Mouse (Mus musculus) heart, embryonic 16.5 days (tissue): Measurements from ENCODE around the gene Glp2r. TPM values are rescaled to one million over a fixed set of nuclear protein-coding genes. Genes with fewer than 3 reads are reported as not detected.

Source experiments
- ATAC-seq: fragments of 200-750 bp; cut with Nextera tagmentation; replicated peaks from 2 replicates; pipeline ENCODE4 v1.8.0; 2017; ENCODE audit warnings: moderate number of reproducible peaks; ENCODE audit not compliant: insufficient read depth, low FRiP score; ENCODE audit errors: extremely low read depth
- H3K27ac ChIP-seq: fragments of 300-500 bp; sonication (generic); 2 replicates; pipeline ENCODE4 v1.5.1; 2014; ENCODE audit warnings: mild to moderate bottlenecking, low read length, control low read depth, moderate library complexity
- H3K27me3 ChIP-seq: fragments of 300-500 bp; sonication (generic); 2 replicates; pipeline ENCODE4 v1.6.1; 2014; ENCODE audit warnings: low read length, mixed read lengths; ENCODE audit not compliant: control insufficient read depth, insufficient read depth
- H3K36me3 ChIP-seq: fragments of 300-500 bp; sonication (generic); 2 replicates; pipeline ENCODE4 v1.6.1; 2014; ENCODE audit not compliant: control insufficient read depth, insufficient read depth
- H3K4me1 ChIP-seq: fragments of 300-500 bp; sonication (generic); 2 replicates; pipeline ENCODE4 v1.6.1; 2014; ENCODE audit warnings: low read length, mixed read lengths; ENCODE audit not compliant: control insufficient read depth, insufficient read depth
- H3K4me2 ChIP-seq: fragments of 300-500 bp; sonication (generic); 2 replicates; pipeline ENCODE4 v1.6.1; 2014; ENCODE audit warnings: low read depth, mild to moderate bottlenecking, control low read depth, low read length
- H3K4me3 ChIP-seq: fragments of 300-500 bp; sonication (generic); 2 replicates; pipeline ENCODE4 v1.5.1; 2014; ENCODE audit warnings: mild to moderate bottlenecking, control low read depth, low read length
- H3K9ac ChIP-seq: fragments of 300-500 bp; sonication (generic); 2 replicates; pipeline ENCODE4 v1.6.1; 2014; ENCODE audit warnings: low read length, control low read depth
- H3K9me3 ChIP-seq: fragments of 300-500 bp; sonication (generic); replicated peaks from 2 replicates; pipeline ENCODE4 v1.6.1; 2016; ENCODE audit warnings: low read length; ENCODE audit not compliant: control insufficient read depth
- WGBS: fragments of 180-500 bp; shearing (Covaris S2); extraction: QIAGEN DNeasy Blood & Tissue Kit; methylation state at CpG from one replicate; pipeline ENCODE4 v1.1.7; 2014; 5-methylcytosine and 5-hydroxymethylcytosine counted together
- polyA plus RNA-seq: library from polyadenylated mRNA; unstranded; fragments of >200 nt; fragmentation: Nextera tagmentation; extraction: Ambion mirVana; gene quantifications from 2 replicates; pipeline ENCODE4 v1.2.1, GENCODE M21; 2015

Gene Glp2r
- polyA plus RNA-seq, 1 experiment from 2014 or later, result 0.07 TPM

DNA sequence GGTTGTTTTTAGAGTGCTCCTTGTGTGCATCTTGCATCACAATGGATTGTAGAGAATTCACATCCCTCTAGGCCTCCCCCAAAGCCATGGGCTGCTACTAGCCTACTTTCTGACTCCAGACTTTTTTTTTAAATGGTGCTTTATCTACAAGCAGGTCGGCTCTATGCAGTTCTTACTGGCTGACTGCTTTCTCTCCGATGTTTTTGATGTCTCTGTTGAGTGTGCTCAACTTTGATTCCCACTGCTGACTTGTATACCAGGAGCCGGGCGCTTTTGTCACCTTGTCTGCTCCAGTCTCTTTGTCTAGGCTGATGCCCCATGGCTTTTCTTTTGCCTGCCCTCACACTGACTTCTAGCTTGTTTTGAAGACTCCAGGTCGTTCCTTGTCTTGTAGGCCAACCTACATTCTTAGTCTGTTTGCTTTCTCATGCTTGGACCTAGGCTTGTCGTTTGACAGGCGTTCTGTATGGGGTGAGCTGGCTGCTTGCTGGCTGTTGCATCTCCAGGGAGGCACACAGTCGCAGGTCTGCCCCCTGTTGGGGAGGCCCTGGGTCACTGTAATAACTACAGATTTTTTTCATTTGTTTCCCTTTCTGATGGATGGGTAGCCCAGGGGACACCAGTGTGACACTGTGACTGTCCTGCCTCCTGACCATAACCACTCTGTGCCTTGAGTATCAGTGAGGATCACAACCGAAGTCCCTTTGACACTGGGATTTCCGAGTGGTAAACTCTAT is 120.8 kb downstream of the Glp2r start:
- no peak for ATAC-seq
- Histone ChIP-seq H3K4me1 (peaks cover 8% of the 10 kb centered on the region), H3K4me3 (no peak overlapping the region), H3K27me3 (no peaks in the 10 kb centered on the region), H3K27ac (no peak overlapping the region), H3K9me3 (no peaks in the 10 kb centered on the region), H3K36me3 (no peaks in the 10 kb centered on the region), H3K9ac (no peak overlapping the region), H3K4me2 (no peak overlapping the region)
- 54% methylated on average over 10 of the region's 10 CpGs for WGBS

DNA sequence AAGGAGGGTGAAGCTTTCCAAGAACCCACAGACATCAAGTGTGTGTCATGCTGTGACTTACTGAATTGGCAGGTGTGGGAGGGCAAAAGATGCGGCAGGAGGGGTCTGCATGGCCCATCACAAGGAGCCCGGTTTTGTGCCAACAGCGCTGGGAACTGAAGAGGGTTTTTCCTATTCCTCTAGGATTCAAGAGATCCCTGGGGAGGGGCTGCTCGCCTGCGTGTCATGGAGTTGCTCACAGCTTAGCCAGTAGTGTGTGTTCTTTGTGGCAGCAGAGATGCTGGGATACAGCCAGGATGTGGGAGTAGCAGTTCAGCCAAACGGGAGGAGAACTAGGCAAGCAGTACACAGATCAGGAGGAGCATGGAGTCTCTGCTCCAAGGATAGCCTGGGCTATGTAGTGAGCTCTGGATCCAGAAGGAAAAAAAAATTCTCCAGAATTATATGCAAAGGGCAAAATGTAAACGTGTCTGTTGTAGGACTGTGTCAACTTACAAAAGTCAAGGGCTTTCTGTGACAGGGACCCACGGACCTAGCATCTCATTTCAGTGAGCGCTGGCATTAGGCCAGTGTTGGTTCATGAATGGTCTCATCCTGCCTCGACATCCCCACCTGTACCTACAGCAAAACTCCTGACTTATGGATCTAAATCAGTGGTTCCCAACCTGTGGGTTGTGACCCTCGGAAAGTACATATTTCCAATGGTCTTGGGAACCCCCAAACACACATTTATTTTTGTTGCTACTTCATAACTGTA is 122.1 kb downstream of the Glp2r start:
- H3K4me3 ChIP-seq, result no peak overlapping the region
- no peak overlapping the region for H3K27ac ChIP-seq
- no peaks in the 10 kb centered on the region for H3K36me3 ChIP-seq
- no peaks in the 10 kb centered on the region for H3K9me3 ChIP-seq
- H3K4me1 ChIP-seq, result peaks cover 7% of the 10 kb centered on the region
- no peak for ATAC-seq
- no peak overlapping the region for H3K9ac ChIP-seq
- no peak overlapping the region for H3K4me2 ChIP-seq
- WGBS, result 65% methylated on average over 11 of the region's 11 CpGs
- H3K27me3 ChIP-seq, result no peaks in the 10 kb centered on the region

DNA sequence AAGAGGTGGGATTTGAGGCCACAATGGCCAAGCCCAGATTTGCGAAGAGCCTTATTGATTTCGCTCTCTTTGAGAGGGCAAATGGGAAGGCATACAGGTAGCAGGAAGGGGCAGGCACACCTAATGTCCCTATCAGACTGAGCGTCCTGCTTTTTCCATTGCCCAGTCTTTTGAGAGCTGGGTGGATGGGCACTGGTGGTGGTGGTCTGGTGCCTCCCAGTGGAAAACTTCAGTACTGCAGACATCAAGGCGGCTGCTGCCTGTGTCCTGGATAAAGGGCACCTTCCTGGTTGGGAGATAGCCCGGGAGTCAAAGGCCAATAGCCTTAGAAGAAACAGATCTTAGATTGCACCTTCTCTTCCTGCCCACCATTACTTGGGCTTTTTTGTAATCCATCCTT is 123.2 kb downstream of the Glp2r start:
- Histone ChIP-seq H3K27ac (no peak overlapping the region), H3K4me2 (no peak overlapping the region), H3K4me1 (peaks cover 7% of the 10 kb centered on the region), H3K9ac (no peak overlapping the region), H3K9me3 (no peaks in the 10 kb centered on the region), H3K4me3 (no peak overlapping the region), H3K27me3 (no peaks in the 10 kb centered on the region), H3K36me3 (no peaks in the 10 kb centered on the region)
- 29% methylated on average over 5 of the region's 5 CpGs for WGBS
- 0 out of 2 replicates have a peak, but pooled peaks have one; percentile 37 for ATAC-seq

DNA sequence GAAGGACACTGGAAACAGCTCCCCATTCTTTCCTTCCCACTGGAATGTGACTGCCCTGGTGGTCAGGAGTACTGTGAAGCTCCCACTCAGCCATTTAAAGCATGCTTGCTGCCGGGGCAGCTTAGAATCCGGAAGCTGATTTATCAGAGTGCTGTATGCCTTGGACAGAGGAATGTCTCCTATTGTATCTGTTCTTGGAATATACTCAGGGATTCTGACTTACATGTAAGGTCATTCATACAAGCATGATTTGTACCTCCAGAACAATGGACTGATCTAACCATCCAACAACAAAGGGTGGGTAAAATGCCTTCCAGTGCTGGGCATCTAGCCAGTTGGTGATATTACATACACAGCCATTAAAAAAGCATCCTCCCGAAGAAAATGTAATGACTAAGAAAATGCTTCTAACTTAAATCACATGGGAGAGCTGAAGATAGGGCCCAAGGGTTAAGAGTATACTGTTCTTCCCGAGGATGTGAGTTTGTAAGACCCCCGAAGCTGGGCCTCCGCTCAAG is 126.3 kb downstream of the Glp2r start:
- no peaks in the 10 kb centered on the region for H3K4me1 ChIP-seq
- no peak overlapping the region for H3K4me3 ChIP-seq
- ATAC-seq, result no peak
- no peak overlapping the region for H3K27ac ChIP-seq
- no peaks in the 10 kb centered on the region for H3K9me3 ChIP-seq
- H3K36me3 ChIP-seq, result no peaks in the 10 kb centered on the region
- H3K9ac ChIP-seq, result no peak overlapping the region
- H3K4me2 ChIP-seq, result no peak overlapping the region
- WGBS, result 52% methylated on average over 6 of the region's 6 CpGs
- H3K27me3 ChIP-seq, result no peaks in the 10 kb centered on the region

DNA sequence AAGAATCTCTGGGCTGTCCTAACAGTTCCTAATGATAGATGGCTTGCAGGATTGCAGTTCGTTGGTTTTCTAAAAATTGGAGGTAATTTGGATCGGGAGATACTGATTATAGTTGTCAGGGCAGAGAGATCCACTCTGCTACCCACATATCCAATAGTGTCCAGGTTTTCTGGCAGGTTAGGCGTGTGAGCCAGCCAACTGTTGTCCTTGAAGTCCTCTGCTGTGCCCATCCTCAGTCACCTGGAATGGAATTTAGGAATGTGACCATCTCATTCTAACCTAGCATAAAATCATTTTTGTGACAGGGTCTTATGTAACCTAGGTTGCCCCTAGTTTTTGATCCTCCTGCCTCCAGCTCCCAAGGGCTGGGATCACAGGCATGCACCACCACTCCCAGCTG is 127.5 kb downstream of the Glp2r start:
- 76% methylated on average over 3 of the region's 3 CpGs for WGBS
- H3K9ac ChIP-seq, result no peak overlapping the region
- H3K36me3 ChIP-seq, result no peaks in the 10 kb centered on the region
- no peak overlapping the region for H3K4me3 ChIP-seq
- H3K9me3 ChIP-seq, result no peaks in the 10 kb centered on the region
- no peak overlapping the region for H3K27ac ChIP-seq
- no peak for ATAC-seq
- H3K4me2 ChIP-seq, result no peak overlapping the region
- no peaks in the 10 kb centered on the region for H3K27me3 ChIP-seq
- no peaks in the 10 kb centered on the region for H3K4me1 ChIP-seq

DNA sequence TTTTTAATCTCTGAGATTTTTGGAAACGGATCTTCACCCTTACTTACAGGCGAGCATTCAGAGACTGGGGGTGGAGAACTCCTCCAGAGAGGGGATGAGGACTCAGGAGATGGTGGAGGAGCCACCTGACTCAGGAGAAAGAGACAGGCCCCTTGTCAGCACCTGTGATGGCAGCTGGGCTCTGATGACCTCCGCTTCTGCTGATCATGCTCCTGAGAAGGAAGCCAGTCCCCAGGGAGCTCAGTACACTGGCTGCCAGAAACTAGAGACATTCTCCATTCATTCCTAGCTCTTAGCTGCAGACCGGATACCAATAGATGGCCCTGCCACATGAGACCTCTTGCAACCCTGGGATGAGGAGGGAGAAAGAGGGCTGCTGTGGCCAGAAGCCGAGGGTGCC is 128.1 kb downstream of the Glp2r start:
- no peak for ATAC-seq
- Histone ChIP-seq H3K4me3 (no peak overlapping the region), H3K9me3 (no peaks in the 10 kb centered on the region), H3K9ac (no peak overlapping the region), H3K27me3 (no peaks in the 10 kb centered on the region), H3K4me2 (no peak overlapping the region), H3K36me3 (no peaks in the 10 kb centered on the region), H3K27ac (no peak overlapping the region), H3K4me1 (no peaks in the 10 kb centered on the region)
- 70% methylated on average over 5 of the region's 5 CpGs for WGBS

DNA sequence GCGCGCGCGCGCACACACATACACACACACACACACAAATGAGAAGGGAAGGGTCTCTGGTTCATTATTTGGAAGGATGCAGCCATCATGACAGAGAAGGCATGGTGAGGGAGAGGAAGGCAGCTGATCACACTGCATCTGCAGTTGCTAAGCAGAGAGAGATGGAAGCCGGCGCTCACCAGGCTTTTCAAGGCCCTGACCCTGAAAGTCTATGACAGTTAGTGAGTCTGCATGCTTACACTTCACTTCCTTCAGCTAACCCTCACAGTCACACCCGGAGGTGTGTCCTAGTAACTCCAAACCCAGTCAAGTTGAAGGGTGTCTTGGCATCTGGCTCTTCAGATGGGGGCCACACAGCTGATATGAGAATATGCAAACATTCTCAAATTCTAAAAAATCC is 128.5 kb downstream of the Glp2r start:
- no peak for ATAC-seq
- Histone ChIP-seq H3K27ac (no peak overlapping the region), H3K4me2 (no peak overlapping the region), H3K9me3 (no peaks in the 10 kb centered on the region), H3K4me1 (no peaks in the 10 kb centered on the region), H3K9ac (no peak overlapping the region), H3K36me3 (no peaks in the 10 kb centered on the region), H3K27me3 (no peaks in the 10 kb centered on the region), H3K4me3 (no peak overlapping the region)
- WGBS, result 92% methylated on average over 8 of the region's 8 CpGs

DNA sequence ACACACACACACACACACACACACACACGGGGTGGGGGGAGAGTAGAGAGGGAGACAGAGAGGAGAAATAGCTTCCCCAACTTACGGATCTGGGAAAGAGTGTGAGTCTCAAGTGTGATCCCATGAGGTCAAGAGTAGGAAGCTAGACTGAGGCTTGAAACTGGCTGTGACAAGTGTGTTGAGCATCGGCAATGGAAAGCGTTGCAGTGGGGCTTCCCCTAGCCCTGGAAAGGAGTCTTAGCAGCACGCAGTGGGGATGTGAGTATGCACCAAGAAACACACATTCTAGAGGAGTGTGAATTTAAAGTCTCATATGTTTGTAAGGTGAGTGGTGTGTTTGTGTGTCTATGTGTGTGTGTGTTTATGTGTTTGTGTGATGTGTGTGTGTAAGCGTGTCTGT is 130.7 kb downstream of the Glp2r start:
- Histone ChIP-seq H3K4me3 (no peak overlapping the region), H3K4me2 (no peak overlapping the region), H3K9ac (no peak overlapping the region), H3K27me3 (no peaks in the 10 kb centered on the region), H3K36me3 (no peaks in the 10 kb centered on the region), H3K27ac (no peak overlapping the region), H3K9me3 (no peaks in the 10 kb centered on the region), H3K4me1 (no peaks in the 10 kb centered on the region)
- WGBS, result 82% methylated on average over 6 of the region's 6 CpGs
- no peak for ATAC-seq

DNA sequence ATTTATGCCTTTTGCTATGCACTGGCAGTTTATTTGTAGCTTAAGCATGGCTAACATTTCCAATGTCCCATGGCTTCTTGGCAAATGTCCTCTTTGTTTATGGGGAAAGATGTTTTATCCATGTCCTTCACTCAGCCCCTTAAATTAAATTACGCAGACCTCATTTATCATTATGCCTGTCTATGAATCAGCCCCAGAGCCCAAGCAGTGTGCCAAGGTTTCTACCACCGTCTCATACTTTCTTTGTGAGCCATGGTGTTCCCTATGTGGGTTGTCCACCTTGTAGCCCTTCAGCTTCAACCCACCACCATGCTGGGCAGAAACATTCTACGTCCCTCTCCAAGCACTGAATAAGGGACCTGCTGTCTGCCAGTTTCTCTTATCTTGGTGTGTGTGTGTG is 132.6 kb downstream of the Glp2r start:
- no peaks in the 10 kb centered on the region for H3K4me1 ChIP-seq
- H3K27me3 ChIP-seq, result no peaks in the 10 kb centered on the region
- no peaks in the 10 kb centered on the region for H3K9me3 ChIP-seq
- 83% methylated on average over 3 of the region's 3 CpGs for WGBS
- no peaks in the 10 kb centered on the region for H3K36me3 ChIP-seq
- no peak overlapping the region for H3K27ac ChIP-seq
- H3K9ac ChIP-seq, result no peak overlapping the region
- H3K4me3 ChIP-seq, result no peak overlapping the region
- ATAC-seq, result no peak
- no peak overlapping the region for H3K4me2 ChIP-seq
